Comparison of ENCODE assay signal across 18 mouse cellular contexts in the genomic region with DNA sequence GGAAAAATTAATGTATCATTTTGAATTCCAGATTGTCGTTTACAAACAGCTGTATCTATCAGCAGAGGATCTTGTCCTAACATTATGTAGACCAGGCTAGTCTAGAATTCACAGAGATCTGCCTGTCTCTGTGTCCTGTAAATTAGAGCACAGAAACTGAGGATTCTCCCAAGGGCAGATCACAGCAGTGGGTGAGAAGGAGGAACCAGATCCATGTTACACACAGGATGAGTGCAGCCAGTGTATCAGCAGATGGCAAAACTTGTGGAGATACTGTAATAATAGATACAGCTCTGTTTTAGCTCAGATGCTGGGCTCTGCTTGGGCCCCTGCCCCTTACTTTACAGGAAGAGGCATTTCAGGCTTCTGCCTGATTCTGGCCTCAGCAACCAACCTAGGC.
"Had no signal": no experiment of that assay in that cellular context is flagged by ENCODE, and none has a peak within 500 bp of the region (broad histone marks: within the 10 kb centered on the region; RNA-seq: fewer than 3 reads in every experiment).

No protein-coding gene starts in this region.

- H3K36me3 ChIP-seq: midbrain, embryonic 10.5 days; midbrain, embryonic 12.5 days; neural tube, embryonic 13.5 days; neural tube, embryonic 15.5 days had no signal

- DNase-seq: lung, adult 18-20 months; lung, embryonic 14.5 days; lung, postnatal 10 days; lung, postnatal 4 days; midbrain, embryonic 14.5 days; retina, postnatal 1 day; right cerebral cortex, adult 18-20 months; right cerebral cortex, postnatal 25 days; right cerebral cortex, postnatal 4 days; spleen, adult 18-20 months; thymus, adult 18-20 months; thymus, postnatal 14 days; thymus, postnatal 36 days had no signal

- H3K4me3 ChIP-seq: midbrain, embryonic 10.5 days; midbrain, embryonic 12.5 days; myocyte; neural tube, embryonic 13.5 days; neural tube, embryonic 15.5 days had no signal

- H3K27me3 ChIP-seq: midbrain, embryonic 12.5 days; neural tube, embryonic 13.5 days; neural tube, embryonic 15.5 days had no signal

- H3K4me1 ChIP-seq: midbrain, embryonic 10.5 days; midbrain, embryonic 12.5 days; neural tube, embryonic 13.5 days; neural tube, embryonic 15.5 days had no signal

- H3K9me3 ChIP-seq: midbrain, embryonic 10.5 days; midbrain, embryonic 12.5 days; neural tube, embryonic 13.5 days; neural tube, embryonic 15.5 days had no signal
